Mouse (Mus musculus) heart, adult 18-20 months (tissue): ENCODE measurements around the gene Gpr63. TPM values are rescaled to one million over a fixed set of nuclear protein-coding genes. Genes with fewer than 3 reads are reported as not detected.

ENCODE experiments used
- total RNA-seq, 2 experiments: library from RNA; stranded (reverse); gene quantifications; 2 replicates each; pipeline ENCODE4 v1.2.3; 2021

Gene Gpr63
- total RNA-seq, 2 experiments from 2014 or later = 0.85 to 1.4 TPM

Other genes starting within 250 kb of the Gpr63 start
- 1 to 10 TPM; 2.0 to 2.2 TPM for gene Klhl32, start 115.3 kb upstream of the Gpr63 start, total RNA-seq
- gene Ndufaf4, start 68.3 kb upstream of the Gpr63 start, total RNA-seq = 10 to 100 TPM; 65.4 to 71.1 TPM